Mouse (Mus musculus) cortical plate, adult 2 months (tissue): ENCODE measurements at regions not wholly inside any gene's neighbourhood (a gene's known extent, or its start where the extent isn't known, plus 50 kb on each side); places are given as distances from the start of the nearest gene placed in this dataset.

Source experiments
- CTCF ChIP-seq: fragments of 200-500 bp; IDR thresholded peaks from 2 replicates; pipeline ENCODE4 v1.5.1; 2011; ENCODE audit warnings: mild to moderate bottlenecking, control low read depth, low read length; ENCODE audit not compliant: insufficient read depth; ENCODE audit errors: extremely low read depth
- POLR2A ChIP-seq: fragments of 200-500 bp; IDR thresholded peaks from 2 replicates; pipeline ENCODE4 v1.6.1; 2011; ENCODE audit warnings: mild to moderate bottlenecking, low read length, control low read depth; ENCODE audit not compliant: insufficient read depth; ENCODE audit errors: extremely low read depth

DNA sequence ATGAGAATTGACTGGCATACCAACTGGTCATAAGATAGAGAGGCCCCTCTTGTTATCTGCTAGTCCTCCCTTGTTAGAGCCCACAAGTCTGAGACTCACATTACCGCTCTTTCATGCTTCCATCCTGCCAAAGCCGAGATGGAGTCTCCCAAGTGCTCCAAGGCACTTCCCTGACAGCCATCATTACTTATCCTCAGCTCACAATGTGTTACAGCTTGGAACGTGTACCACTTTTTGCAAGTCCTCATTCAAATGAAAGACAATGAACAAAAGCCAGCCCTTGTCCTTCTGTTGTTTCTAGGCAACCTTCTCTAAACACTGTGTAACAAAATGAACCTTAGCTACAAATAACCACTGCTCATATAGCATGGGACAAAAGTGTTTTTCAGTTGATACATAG, 102.6 kb upstream of the Mtap start:
- TF ChIP-seq CTCF (no peak), POLR2A (no peak)
